Mouse (Mus musculus): ENCODE data around the gene Ptprn.
"Not testable (repeated sequence)": the region's sequence is repeated elsewhere in the genome, so short reads cannot be mapped to it uniquely, and the experiment has no call there.

Gene Ptprn

GRCm38 (mm10) chr1:75253029-75253428, 11.3 kb downstream of the Ptprn start:
- DNase-seq (ENCODE audit: low spot score) = no peak

- no peak for DNase-seq (ENCODE audit: low spot score)
Measured at GRCm38 (mm10) chr1:75252308-75252707, 12.0 kb downstream of the Ptprn start.

- DNase-seq (ENCODE audit: low spot score) = no peak
Measured at GRCm38 (mm10) chr1:75251112-75251970, 13.0 kb downstream of the Ptprn start.

- DNase-seq (ENCODE audit: low spot score) = no peak
Measured at GRCm38 (mm10) chr1:75250498-75250897, 13.8 kb downstream of the Ptprn start.

GRCm38 (mm10) chr1:75248041-75248772, 16.1 kb downstream of the Ptprn start:
- DNase-seq (ENCODE audit: low spot score) = peak; percentile 59

- no peak for DNase-seq (ENCODE audit: low spot score)
Measured at GRCm38 (mm10) chr1:75247071-75247930, 17.0 kb downstream of the Ptprn start.

GRCm38 (mm10) chr1:75244836-75245235, 19.5 kb downstream of the Ptprn start:
- peak; percentile 61 for DNase-seq (ENCODE audit: low spot score)

GRCm38 (mm10) chr1:75244175-75244826, 20.0 kb downstream of the Ptprn start:
- DNase-seq (ENCODE audit: low spot score) = no peak

- DNase-seq (ENCODE audit: low spot score) = no peak
Measured at GRCm38 (mm10) chr1:75243411-75243810, 20.9 kb downstream of the Ptprn start.

- DNase-seq (ENCODE audit: low spot score) = no peak
Measured at GRCm38 (mm10) chr1:75239591-75239990, 24.7 kb downstream of the Ptprn start.

GRCm38 (mm10) chr1:75236117-75237050, 27.9 kb downstream of the Ptprn start, which contains the start of gene Dnajb2:
Gene Dnajb2 (plus strand): TSS chr1:75236406.
- DNase-seq (ENCODE audit: low spot score) = peak; percentile 82

- DNase-seq (ENCODE audit: low spot score) = peak; percentile 63
Measured at GRCm38 (mm10) chr1:75234606-75235005, 29.7 kb downstream of the Ptprn start.

GRCm38 (mm10) chr1:75232489-75232888, 31.8 kb downstream of the Ptprn start:
- not testable (repeated sequence) for DNase-seq (ENCODE audit: low spot score)

GRCm38 (mm10) chr1:75231664-75232152, 32.6 kb downstream of the Ptprn start, which contains the start of gene A630095N17Rik:
Gene A630095N17Rik (minus strand): TSS chr1:75232102.
- no peak for DNase-seq (ENCODE audit: low spot score)

- no peak for DNase-seq (ENCODE audit: low spot score)
Measured at GRCm38 (mm10) chr1:75231224-75231623, 33.1 kb downstream of the Ptprn start.

- no peak for DNase-seq (ENCODE audit: low spot score)
Measured at GRCm38 (mm10) chr1:75230335-75230994, 33.8 kb downstream of the Ptprn start.

GRCm38 (mm10) chr1:75229158-75229557, 35.1 kb downstream of the Ptprn start:
- peak; percentile 23 for DNase-seq (ENCODE audit: low spot score)

GRCm38 (mm10) chr1:75227653-75228052, 36.6 kb downstream of the Ptprn start:
- no peak for DNase-seq (ENCODE audit: low spot score)

GRCm38 (mm10) chr1:75226138-75226537, 38.2 kb downstream of the Ptprn start:
- DNase-seq (ENCODE audit: low spot score) = no peak

- no peak for DNase-seq (ENCODE audit: low spot score)
Measured at GRCm38 (mm10) chr1:75225473-75225872, 38.8 kb downstream of the Ptprn start.
